Mouse (Mus musculus) cortical plate, adult 2 months (tissue): ENCODE results near the gene Ppp1r16b.

Source experiments
- CTCF ChIP-seq: fragments of 200-500 bp; IDR thresholded peaks from 2 replicates; pipeline ENCODE4 v1.5.1; 2011; ENCODE audit warnings: mild to moderate bottlenecking, control low read depth, low read length; ENCODE audit not compliant: insufficient read depth; ENCODE audit errors: extremely low read depth
- POLR2A ChIP-seq: fragments of 200-500 bp; IDR thresholded peaks from 2 replicates; pipeline ENCODE4 v1.6.1; 2011; ENCODE audit warnings: mild to moderate bottlenecking, low read length, control low read depth; ENCODE audit not compliant: insufficient read depth; ENCODE audit errors: extremely low read depth

DNA sequence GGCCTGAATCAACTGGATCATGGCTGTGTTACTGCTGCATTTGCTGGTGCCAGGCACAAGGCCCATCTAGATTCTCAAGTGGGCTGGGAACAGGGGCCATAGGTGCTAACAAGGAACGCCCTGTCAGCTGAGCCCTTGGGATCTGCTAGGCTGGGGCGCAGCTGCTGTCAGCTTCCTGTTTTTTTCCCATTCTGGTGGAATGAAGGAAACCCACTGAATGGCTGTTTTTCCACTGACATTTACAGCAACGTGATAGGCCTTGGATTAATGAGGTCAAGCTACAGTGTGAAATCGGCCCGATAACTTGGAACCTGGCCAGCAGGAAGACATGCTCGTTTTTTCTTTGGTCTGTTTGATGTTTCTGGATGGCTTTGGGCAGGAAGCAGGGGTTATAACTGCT lies 7.6 kb downstream of the Ppp1r16b start:
- TF ChIP-seq POLR2A (no peak), CTCF (no peak)
